Mouse (Mus musculus): ENCODE measurements around the gene Prkd3. TPM values are rescaled to one million over a fixed set of nuclear protein-coding genes. Genes with fewer than 3 reads are reported as not detected.
A peak's percentile ranks its signal among the peaks of the same experiment; 100 is the strongest.

The Prkd3 gene
- total RNA-seq (2014; rRNA removed) = 24.4 and 27.6 TPM in 2 replicates
- polyA plus RNA-seq (2015; fragmentation: Nextera tagmentation; extraction: Ambion mirVana) = 9.3 and 10.8 TPM in 2 replicates

DNA sequence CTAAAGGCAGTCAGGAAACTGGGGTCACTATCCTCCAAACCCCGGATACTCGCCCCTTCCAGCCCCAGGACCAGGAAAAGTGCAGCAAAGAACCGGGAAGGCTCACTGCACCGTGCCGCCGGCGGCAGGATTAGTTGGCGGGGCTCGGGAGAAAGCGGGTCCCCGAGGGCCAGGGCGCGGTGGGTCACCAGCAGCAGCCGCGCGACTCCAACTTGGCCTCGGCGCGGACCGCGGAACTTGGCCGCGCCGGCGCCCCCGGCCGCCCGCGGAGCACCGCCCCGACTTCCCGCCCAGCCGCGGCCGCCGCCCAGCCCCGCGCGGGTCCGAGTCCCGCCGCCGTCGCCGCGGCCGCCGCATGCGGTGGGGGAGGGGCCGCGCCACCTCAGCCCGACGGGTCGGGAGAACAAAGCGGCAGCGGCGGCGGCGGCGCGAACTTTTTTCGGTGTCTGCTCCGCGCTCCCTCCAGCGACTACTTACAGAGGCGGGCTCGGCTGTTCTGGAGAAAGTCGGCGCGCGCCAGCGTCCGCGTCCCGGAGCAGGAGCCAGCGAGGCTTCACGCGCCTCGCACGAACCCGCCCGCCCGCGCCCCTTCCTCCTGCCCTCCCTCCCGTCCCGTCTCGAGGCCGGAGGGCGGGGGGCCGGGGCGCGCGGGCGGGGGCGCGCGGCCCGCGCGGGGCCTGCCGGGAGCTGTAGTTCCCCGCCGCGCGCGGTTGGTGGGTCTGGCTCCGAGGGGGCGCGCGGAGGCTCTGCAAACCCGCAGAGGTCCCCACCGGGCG lies at the start of gene Prkd3:
TSS of gene Prkd3 (minus strand) at position 609 of the 776 bp plus-strand sequence.
- peak; percentile 80 for DNase-seq (ENCODE audit: low spot score)
- 2% methylated on average over 73 of the region's 113 CpGs for WGBS
- Histone ChIP-seq H3K9ac (replicated peaks; ENCODE audit: low read length) (peak within 1 kb of the TSS; percentile 65), H3K4me2 (ENCODE audit: low read depth, low read length) (peak within 1 kb of the TSS; percentile 73), H3K9me3 (ENCODE audit: low read length) (no peaks in the 10 kb centered on the region), H3K36me3 (ENCODE audit: insufficient read depth, low read length) (no peaks in the 10 kb centered on the region), H3K27me3 (ENCODE audit: insufficient read depth, low read length) (no peaks in the 10 kb centered on the region), H3K4me1 (ENCODE audit: insufficient read depth, low read length) (no peaks in the 10 kb centered on the region), H3K27ac (peak within 1 kb of the TSS; percentile 76), H3K4me3 (ENCODE audit: low read length) (peak within 1 kb of the TSS; percentile 74)
- ATAC-seq = peak; percentile 96
- TF ChIP-seq CTCF (IDR thresholded peaks at IDR 0.05; ENCODE audit: low read depth) = no peak

DNA sequence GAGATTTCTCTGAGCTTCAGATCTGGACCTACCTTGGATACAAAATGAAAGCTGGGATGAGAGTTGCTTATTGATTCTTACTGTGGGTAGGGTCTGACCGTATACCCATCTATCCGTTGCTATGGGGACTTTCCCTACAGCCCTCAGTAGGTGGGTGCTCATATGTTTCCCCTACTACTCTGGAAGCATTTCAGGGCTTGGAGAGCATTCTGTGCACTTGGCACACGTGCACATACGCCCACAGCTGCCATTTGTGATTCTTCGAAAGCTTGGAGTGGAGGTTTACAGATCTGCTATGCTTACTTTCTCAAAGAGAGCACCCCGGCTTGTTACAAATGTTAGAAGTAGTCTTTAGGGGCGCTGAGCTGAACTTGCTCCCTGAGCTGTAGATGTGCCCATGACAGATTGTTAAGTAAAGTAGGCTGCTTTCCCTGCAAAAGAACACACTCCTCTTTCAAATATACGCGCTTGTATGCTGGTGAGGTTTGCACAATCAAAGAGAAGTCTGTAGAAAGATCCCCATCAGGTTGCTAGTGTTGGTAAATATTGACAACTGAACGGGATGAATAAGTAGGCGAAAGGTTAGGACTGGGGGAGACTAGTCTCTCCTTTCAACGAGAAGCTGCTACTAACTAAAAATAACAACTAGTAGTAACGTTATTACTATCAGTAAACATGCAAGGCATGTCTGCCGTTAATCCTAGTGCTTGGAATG lies 49.3 kb upstream of the Prkd3 start:
- Histone ChIP-seq H3K36me3 (ENCODE audit: insufficient read depth, low read length) (no peaks in the 10 kb centered on the region), H3K9me3 (ENCODE audit: low read length) (no peaks in the 10 kb centered on the region), H3K4me1 (ENCODE audit: insufficient read depth, low read length) (no peaks in the 10 kb centered on the region), H3K27me3 (ENCODE audit: insufficient read depth, low read length) (no peaks in the 10 kb centered on the region), H3K4me2 (ENCODE audit: low read depth, low read length) (no peak overlapping the region), H3K4me3 (ENCODE audit: low read length) (no peak overlapping the region), H3K27ac (no peak overlapping the region), H3K9ac (replicated peaks; ENCODE audit: low read length) (no peak overlapping the region)
- ATAC-seq = no peak
- no peak for DNase-seq (ENCODE audit: low spot score)
- TF ChIP-seq CTCF (IDR thresholded peaks at IDR 0.05; ENCODE audit: low read depth) = no peak
- 84% methylated on average over 14 of the region's 14 CpGs for WGBS

DNA sequence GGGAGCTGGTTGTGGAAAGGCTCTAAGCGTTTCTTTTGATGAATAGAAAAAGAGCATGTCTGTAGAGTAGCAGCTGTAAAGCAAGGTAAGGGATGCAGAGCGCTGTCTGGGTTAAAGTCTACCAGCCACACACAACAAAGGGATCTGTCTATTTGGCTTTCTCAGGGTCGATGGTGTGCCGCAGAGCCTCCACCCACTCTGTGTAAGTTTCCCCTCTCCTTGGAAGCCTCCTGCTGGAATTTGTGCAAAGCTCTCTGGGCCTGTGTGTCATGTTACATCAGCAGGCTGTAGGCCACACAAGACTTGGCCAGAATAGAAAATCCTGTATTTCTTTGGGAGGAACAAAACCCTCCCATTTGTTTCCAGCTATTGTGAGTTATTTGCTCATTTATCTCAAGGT lies 48.4 kb upstream of the Prkd3 start:
- Histone ChIP-seq H3K27ac (no peak overlapping the region; the same call in 1 of the 2 replicates), H3K4me2 (ENCODE audit: low read depth, low read length) (no peak overlapping the region)
- ATAC-seq = 0 out of 2 replicates have a peak, but pooled peaks have one; percentile 43

DNA sequence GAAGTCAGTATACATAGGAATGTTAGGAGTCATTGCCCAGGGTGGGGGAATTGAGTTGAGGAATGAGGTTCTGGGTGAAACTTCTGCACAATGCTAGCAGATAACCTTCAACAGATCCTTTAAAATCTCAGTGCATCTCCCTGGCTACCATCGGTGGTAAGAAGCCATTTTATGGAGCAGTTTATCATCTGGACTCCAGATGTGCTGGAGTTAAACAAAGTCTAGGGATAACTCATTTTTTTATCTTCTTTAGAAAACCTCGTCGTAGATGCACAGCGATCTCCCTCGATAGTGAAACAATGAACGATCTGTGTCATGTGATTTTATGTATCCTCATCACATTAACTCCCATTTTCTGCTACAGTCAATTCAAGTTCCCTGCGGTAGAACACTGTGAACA lies 48.0 kb upstream of the Prkd3 start:
- Histone ChIP-seq H3K27me3 (ENCODE audit: insufficient read depth, low read length) (no peaks in the 10 kb centered on the region), H3K36me3 (ENCODE audit: insufficient read depth, low read length) (no peaks in the 10 kb centered on the region), H3K27ac (no peak overlapping the region; the same call in 1 of the 2 replicates), H3K4me3 (ENCODE audit: low read length) (no peak overlapping the region), H3K4me2 (ENCODE audit: low read depth, low read length) (no peak overlapping the region), H3K9ac (replicated peaks; ENCODE audit: low read length) (no peak overlapping the region), H3K9me3 (ENCODE audit: low read length) (no peaks in the 10 kb centered on the region), H3K4me1 (ENCODE audit: insufficient read depth, low read length) (no peaks in the 10 kb centered on the region)
- TF ChIP-seq CTCF (IDR thresholded peaks at IDR 0.05; ENCODE audit: low read depth) = no peak
- ATAC-seq (no peak), DNase-seq (ENCODE audit: low spot score) (no peak)
- WGBS = 59% methylated on average over 7 of the region's 7 CpGs

More for the DNA sequence above, 48.4 kb upstream of the Prkd3 start:
- no peak for DNase-seq (ENCODE audit: low spot score)
- no peaks in the 10 kb centered on the region for H3K9me3 ChIP-seq (ENCODE audit: low read length)
- no peak overlapping the region for H3K4me3 ChIP-seq (ENCODE audit: low read length)
- no peak for TF ChIP-seq CTCF (IDR thresholded peaks at IDR 0.05; ENCODE audit: low read depth)
- H3K9ac ChIP-seq (replicated peaks; ENCODE audit: low read length) = no peak overlapping the region
- WGBS = 30% methylated on average over 4 of the region's 4 CpGs
- H3K27me3 ChIP-seq (ENCODE audit: insufficient read depth, low read length) = no peaks in the 10 kb centered on the region
- no peaks in the 10 kb centered on the region for H3K36me3 ChIP-seq (ENCODE audit: insufficient read depth, low read length)
- H3K4me1 ChIP-seq (ENCODE audit: insufficient read depth, low read length) = no peaks in the 10 kb centered on the region

DNA sequence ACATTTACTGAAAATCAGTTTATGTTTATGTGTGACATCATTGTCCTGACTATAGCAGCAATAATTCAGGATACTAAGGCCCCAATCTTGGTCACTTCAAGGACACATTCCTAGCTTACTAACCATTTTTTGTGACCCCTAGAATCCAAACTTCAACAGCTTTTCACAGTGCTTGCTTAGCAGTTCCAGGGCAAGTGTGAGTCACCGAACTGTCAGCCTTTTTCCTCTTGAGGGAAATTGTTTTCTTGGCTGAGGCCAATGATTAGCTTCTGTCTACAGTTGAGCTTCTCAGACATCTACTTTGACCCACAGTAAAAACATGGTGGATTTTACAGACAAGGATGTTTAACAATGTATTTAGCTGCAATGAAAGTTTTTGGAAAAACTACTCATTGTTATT lies 43.6 kb upstream of the Prkd3 start:
- Histone ChIP-seq H3K36me3 (ENCODE audit: insufficient read depth, low read length) (no peaks in the 10 kb centered on the region), H3K4me3 (ENCODE audit: low read length) (no peak overlapping the region), H3K4me1 (ENCODE audit: insufficient read depth, low read length) (no peaks in the 10 kb centered on the region), H3K27me3 (ENCODE audit: insufficient read depth, low read length) (no peaks in the 10 kb centered on the region), H3K9ac (replicated peaks; ENCODE audit: low read length) (no peak overlapping the region), H3K27ac (no peak overlapping the region), H3K4me2 (ENCODE audit: low read depth, low read length) (no peak overlapping the region), H3K9me3 (ENCODE audit: low read length) (no peaks in the 10 kb centered on the region)
- DNase-seq (ENCODE audit: low spot score) (no peak), ATAC-seq (no peak)
- 90% methylated on average over 1 of the region's 1 CpGs for WGBS
- no peak for TF ChIP-seq CTCF (IDR thresholded peaks at IDR 0.05; ENCODE audit: low read depth)

DNA sequence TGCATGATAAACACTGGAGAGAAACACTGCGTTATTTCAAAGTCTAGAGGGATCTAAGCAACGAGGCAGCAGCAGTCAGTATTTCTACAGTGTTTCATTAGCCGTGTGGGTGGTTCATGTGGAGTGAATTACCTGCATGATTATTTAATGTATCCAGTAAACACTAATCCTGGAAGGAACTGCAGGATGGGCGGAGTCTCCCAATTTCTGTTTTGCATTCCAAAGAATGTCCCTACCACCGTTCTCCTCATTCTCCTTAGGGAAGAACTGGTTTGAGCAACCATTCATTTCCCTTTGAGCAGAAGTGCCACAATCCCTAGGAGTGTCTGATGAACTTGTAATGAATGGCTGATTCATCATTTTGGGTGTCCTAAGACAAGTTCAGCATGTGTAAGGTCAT lies 39.6 kb upstream of the Prkd3 start:
- ATAC-seq = no peak

More for the DNA sequence above, 39.6 kb upstream of the Prkd3 start:
- no peaks in the 10 kb centered on the region for H3K36me3 ChIP-seq (ENCODE audit: insufficient read depth, low read length)
- no peaks in the 10 kb centered on the region for H3K4me1 ChIP-seq (ENCODE audit: insufficient read depth, low read length)
- no peak overlapping the region for H3K27ac ChIP-seq
- no peak overlapping the region for H3K4me3 ChIP-seq (ENCODE audit: low read length)
- H3K27me3 ChIP-seq (ENCODE audit: insufficient read depth, low read length) = no peaks in the 10 kb centered on the region
- no peak for DNase-seq (ENCODE audit: low spot score)
- no peak for TF ChIP-seq CTCF (IDR thresholded peaks at IDR 0.05; ENCODE audit: low read depth)
- no peak overlapping the region for H3K4me2 ChIP-seq (ENCODE audit: low read depth, low read length)
- no peak overlapping the region for H3K9ac ChIP-seq (replicated peaks; ENCODE audit: low read length)
- 71% methylated on average over 5 of the region's 5 CpGs for whole genome bisulfite sequencing
- H3K9me3 ChIP-seq (ENCODE audit: low read length) = no peaks in the 10 kb centered on the region
